Mouse (Mus musculus) left cerebral cortex, adult 2 months (tissue): ENCODE measurements around the gene Tnnt3. TPM values are rescaled to one million over a fixed set of nuclear protein-coding genes. Genes with fewer than 3 reads are reported as not detected.

Experiments used
- DNase-seq, 2 experiments: peaks; one replicate each; pipeline ENCODE4 v3.0.0; 2021 to 2022; ENCODE audit warnings: low spot score in 2 of 2, mixed read lengths in 1 of 2; ENCODE audit errors: extremely low spot score in 1 of 2
- H3K27ac ChIP-seq: fragments of 200-600 bp; 2 replicates; pipeline ENCODE4 v1.8.1; 2022
- H3K4me3 ChIP-seq: fragments of 200-600 bp; 2 replicates; pipeline ENCODE4 v1.8.1; 2022
- CTCF ChIP-seq: fragments of 200-600 bp; IDR thresholded peaks from 2 replicates; pipeline ENCODE4 v1.8.1; 2022; ENCODE audit warnings: antibody characterized with exemption, mild to moderate bottlenecking, moderate library complexity
- intact Hi-C: fragments of 180-260 bp; cut with DNase I; formaldehyde crosslinking; loops from one replicate; pipeline ENCODE4 v1.15.1; 2025
- total RNA-seq, 2 experiments: library from RNA; stranded (reverse); gene quantifications; 2 replicates each; pipeline ENCODE4 v1.2.3; 2021

The Tnnt3 gene
- total RNA-seq, 2 experiments from 2014 or later = not detected

DNA sequence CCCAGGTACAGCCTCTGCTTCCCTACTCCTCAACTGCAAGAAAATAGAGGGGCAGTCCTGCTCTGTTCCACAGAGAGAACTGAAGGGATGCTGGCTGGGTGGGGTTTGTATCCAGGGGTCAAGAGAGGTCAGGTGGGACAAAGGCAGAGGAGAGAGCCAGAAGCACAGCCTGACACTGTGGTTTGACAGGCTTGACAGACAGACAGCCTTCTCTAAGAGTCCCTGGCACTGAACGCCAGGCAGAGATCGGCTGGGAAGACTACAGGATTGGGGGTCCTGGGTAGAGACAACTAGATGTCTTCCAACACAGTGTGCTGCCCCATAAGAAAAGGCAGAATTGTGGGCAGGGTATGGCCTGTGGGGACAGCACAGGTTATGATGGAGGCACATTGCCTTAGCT, 20.1 kb upstream of the Tnnt3 start:
- H3K27ac ChIP-seq = no peak overlapping the region
- DNase-seq = no peak
- no peak overlapping the region for H3K4me3 ChIP-seq
- TF ChIP-seq CTCF = no peak
- intact Hi-C loops = no loop called here

DNA sequence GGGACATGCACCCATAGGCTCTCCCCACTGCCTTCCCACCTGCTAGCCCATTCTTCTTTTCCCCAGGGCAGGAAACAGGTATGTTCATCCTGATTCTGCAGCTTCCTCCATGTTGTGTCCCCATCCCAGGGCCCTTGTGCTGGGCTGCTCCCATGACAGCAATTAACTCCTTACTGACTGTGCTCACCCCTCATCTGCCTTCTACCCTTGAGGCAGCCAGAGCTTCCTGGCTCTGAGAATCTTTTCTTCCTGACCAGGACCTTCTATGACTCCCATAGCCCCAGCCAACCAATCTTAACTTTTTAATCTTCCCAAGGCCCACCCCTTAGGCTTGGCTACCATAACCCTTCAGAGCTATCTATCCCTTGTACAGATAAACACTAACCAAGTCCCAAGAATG, 19.3 kb upstream of the Tnnt3 start:
- DNase-seq = no peak
- H3K4me3 ChIP-seq = no peak overlapping the region
- H3K27ac ChIP-seq = no peak overlapping the region
- intact Hi-C loops = no loop called here
- TF ChIP-seq CTCF = no peak

DNA sequence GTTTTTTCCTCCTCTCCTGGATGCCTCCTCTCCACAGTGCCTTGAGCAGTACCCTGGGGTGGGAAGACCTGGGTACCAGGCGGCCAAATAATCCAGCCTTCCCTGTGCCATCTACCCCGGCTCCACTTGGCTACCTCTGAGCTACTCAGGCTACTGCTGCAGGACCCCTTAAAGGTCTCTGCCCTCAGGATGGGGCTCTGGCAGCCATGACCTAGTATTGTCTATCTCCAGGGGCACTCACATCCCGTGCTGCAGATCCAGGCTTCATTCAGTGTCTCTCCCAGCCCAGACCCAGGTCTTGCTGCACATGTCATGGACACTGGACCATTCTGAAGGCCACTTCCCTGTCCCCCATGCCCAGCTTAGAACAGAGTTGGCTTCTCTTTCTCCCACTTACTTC, 18.8 kb upstream of the Tnnt3 start:
- TF ChIP-seq CTCF = no peak
- Histone ChIP-seq H3K27ac (no peak overlapping the region), H3K4me3 (no peak overlapping the region)
- intact Hi-C loops = no loop called here
- no peak for DNase-seq

DNA sequence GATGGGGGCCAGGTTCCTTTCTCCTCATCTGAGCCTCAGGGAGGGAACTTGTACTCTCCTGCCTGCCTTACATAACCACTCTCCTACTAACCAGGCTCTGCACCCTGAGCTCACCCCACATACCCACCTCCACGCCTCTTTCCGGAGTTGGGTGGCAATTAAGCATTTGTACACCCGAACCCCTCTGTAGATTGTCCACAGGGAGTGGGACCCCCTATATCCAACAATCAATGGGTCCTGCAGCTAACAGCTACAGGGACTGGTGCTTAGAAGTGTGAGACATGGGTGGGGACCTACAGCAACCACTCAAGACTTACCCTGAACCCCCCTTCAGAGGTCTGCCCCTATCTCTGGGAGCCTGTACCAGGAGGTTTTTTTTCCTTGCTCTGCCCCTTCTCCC, 18.0 kb upstream of the Tnnt3 start:
- Histone ChIP-seq H3K4me3 (no peak overlapping the region), H3K27ac (no peak overlapping the region)
- intact Hi-C loops = no loop called here
- no peak for DNase-seq
- TF ChIP-seq CTCF = no peak

DNA sequence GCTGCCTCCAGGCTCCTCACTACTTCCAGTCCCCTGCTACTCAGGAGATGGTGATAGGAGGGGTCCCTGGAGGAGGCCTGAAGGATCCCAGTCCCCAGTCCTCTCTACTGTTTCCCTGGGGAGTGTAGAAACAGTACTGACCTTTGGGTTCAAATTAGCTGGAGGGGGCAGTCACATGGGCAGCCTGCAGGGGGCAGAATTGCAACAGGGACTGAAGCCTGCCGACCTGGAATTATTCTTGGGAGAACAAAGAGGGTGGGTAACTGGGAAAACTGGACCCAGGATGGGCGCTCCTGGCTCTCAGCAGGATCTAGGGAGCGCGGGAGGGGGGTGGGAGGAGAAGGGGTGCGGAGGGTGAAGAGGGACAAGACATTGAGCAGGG, 17.5 kb upstream of the Tnnt3 start:
- DNase-seq = peak in 1 of 2 experiments; percentile 38
- Histone ChIP-seq H3K4me3 (peak overlapping the region; percentile 26), H3K27ac (no peak overlapping the region)
- peak; percentile 62 for TF ChIP-seq CTCF
- intact Hi-C loops = no loop called here

DNA sequence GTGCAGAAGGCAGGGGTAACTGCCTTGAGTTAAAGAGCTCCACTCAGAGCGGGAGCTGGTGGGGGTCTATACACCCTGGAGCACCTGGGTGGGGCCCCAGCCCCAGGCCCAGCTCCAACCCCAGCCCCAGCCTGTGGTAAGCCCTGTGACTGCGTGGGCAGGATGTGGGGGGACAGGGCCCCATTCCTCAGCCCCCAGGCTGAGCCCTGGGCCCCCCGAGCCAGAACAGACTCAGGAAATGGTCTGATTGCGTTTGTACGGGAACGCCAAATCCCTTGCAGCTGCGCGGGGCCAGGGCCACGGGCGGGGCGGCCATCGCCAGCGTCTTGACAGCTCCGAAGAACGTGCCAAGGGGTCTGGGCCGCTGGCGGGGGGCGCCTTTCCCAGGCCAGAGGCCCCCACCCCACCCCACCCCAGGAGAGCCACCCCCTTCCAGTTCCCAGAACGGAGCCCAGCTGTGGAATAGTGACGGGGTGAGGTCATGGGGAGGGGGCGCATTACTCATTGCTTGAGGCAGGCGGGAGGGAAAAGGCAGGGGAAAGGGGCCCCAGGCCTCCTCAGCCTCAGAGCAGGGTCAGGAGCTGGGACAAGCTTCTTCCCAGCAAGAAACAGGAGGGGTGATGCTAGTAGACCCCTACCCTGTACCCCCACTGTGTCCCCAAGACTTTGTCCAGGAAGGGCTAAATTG, 16.9 kb upstream of the Tnnt3 start:
- intact Hi-C loops = no loop called here
- peak overlapping the region; percentile 7; the same call in 1 of the 2 replicates for H3K27ac ChIP-seq
- no peak for TF ChIP-seq CTCF
- DNase-seq = no peak
- peak overlapping the region; percentile 26 for H3K4me3 ChIP-seq

DNA sequence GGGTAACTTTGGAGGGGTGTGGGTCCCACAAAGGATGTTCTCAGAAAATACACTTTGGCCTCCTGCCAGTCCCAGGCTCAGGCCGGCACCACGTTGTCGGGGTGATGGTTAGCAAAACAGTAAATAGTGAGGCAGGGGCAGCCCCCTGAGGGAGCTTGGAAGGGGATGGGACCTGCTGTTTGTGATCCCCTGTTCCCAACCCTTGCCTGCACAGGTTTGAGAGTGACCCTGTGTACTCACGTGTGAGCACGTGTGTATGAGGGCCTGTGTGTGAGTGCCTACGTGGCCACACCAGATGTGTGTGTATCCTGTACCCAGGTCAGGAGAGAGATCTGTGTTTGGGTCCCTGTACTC, 16.4 kb upstream of the Tnnt3 start:
- H3K27ac ChIP-seq = no peak overlapping the region
- TF ChIP-seq CTCF = no peak
- DNase-seq = no peak
- intact Hi-C loops = no loop called here
- H3K4me3 ChIP-seq = no peak overlapping the region

DNA sequence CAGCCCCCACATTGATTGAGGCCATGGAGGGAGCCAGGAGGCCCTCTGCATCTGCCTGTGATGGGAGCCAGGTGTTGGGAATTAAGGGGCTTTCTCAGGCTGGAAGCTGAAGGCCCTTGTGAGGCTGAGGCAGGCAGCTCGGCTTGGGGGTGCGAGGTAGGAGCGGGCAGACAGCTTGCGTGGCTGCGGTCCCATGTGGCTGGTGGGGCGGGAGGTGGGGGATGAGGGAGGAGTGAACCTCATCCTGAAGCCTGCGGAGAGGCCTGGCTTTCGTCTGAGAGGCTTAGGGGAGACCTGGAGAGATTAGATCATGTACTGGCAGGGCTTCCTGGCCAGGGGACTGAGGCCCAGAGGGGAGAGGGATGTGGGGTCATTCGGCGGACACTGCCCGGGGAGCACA, 15.5 kb upstream of the Tnnt3 start:
- no peak for DNase-seq
- intact Hi-C loops = no loop called here
- no peak overlapping the region for H3K4me3 ChIP-seq
- no peak overlapping the region for H3K27ac ChIP-seq
- TF ChIP-seq CTCF = no peak

DNA sequence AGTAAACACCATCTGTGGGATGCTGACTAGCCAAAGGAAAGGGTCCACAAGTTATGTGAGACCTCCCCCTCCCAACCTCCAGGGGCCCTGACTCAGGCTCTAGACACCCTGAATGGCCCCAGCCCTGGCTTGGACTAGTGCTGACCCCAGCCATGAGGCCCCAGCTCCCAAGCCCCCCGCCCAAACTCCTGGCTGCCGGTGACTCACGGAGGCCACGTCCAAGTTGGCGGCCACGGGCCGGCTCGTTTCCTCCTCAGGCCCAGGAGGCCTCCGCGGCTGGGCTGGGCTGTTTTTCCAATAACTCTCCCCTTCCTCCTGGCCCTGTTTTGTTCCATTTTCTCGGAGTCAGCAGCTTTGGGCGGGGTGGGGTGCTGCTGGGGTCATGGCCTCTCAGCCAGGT, 13.9 kb upstream of the Tnnt3 start:
- no peak overlapping the region for H3K27ac ChIP-seq
- no peak for DNase-seq
- TF ChIP-seq CTCF = no peak
- intact Hi-C loops = no loop called here
- no peak overlapping the region for H3K4me3 ChIP-seq

DNA sequence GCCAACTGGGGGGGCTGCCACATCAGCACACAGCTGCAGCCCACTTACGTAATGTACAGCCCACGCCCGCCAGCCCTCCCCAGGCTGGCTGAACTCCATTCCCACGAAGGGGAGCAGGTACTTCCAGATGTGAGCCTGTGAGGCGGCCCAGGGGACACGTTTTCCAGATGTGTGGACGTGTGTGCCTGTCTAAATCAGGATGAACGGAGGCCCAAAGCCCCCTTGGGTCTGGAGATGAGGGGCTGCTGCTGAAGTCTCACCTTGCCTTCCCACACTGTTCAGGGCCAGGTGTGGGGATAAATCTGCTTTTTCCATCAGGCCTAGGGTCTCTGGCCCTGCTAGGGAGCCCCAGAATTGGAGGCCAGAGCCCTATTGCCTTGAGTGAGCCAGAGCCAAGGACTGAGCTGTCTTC, 11.9 kb upstream of the Tnnt3 start:
- TF ChIP-seq CTCF = no peak
- Histone ChIP-seq H3K27ac (no peak overlapping the region), H3K4me3 (no peak overlapping the region)
- no peak for DNase-seq
- intact Hi-C loops = loop anchor here (1.0 to 2.0 kb wide), 2 partner anchors 94 to 188 kb away; no protein-coding TSS in a partner anchor

DNA sequence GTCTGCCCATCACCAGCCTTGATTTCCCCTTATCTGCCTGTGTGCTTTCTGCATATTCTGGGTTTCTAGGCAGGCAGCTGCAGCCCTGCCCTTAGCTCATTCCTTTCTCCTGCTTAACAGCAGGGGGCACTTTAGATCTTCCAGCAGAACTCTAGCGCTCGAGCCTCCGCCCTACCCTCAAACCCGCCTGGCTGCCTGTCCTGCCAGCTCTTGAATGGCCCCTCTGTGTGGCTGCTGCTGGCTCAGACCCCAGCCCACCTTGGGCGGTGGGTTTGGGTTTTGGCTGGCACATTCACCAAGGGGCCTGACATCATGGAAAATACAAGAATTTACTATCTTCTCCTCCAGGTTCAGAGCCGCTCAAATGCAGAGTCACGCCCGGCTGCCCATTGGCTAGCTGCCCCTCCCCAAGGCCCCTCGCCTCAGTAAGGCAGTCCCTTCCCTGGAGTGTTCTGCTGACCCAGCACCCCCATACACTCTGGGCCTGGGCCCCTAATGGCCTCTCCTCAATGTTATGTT, 11.2 kb upstream of the Tnnt3 start:
- intact Hi-C loops = loop anchor here (1.0 to 2.0 kb wide), 2 partner anchors 93 to 187 kb away; no protein-coding TSS in a partner anchor
- no peak overlapping the region for H3K27ac ChIP-seq
- TF ChIP-seq CTCF = peak; percentile 59
- DNase-seq = peak in 1 of 2 experiments; percentile 24
- no peak overlapping the region for H3K4me3 ChIP-seq

DNA sequence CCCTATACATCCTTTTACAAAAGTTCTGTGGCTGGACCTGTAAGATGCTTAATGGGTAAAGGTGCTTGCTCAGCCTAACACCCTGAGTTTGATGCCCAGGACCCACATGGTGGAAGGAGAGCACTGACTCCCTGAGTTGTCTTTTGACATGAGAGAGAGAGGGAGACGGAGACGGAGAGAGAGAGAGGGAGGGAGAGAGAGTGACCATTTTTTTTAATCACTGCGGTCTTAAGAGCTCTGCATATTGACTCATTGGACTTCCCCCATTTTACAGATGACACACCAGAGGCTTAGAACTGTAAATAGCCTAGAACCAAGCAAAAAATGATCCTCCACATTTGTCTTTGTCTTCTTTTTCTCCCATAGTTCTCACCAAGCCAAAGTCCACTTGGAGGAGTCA, 10.6 kb upstream of the Tnnt3 start:
- intact Hi-C loops = no loop called here
- no peak for TF ChIP-seq CTCF
- DNase-seq = no peak
- no peak overlapping the region for H3K4me3 ChIP-seq
- H3K27ac ChIP-seq = no peak overlapping the region

DNA sequence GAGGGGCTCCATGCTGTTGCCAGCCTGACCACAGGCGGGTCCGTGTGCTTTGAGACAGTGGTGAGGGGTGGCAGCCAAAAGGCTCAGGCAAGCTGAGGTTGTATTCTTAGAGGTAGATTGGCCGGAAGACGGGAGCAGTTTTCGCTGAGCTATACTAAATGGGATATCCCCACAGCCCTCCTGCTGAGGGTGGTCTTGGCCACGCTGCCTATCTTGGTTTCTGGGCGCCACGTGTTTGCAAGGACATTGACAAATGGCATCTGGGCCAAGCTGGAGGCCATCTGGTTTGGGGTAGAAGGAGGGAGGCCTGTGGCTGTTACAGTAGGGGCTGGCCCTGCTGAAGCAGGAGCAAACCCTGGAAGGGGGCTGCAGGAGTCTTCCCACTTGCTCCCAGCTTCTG, 5.1 kb upstream of the Tnnt3 start:
- no peak for DNase-seq
- TF ChIP-seq CTCF = no peak
- intact Hi-C loops = no loop called here
- Histone ChIP-seq H3K4me3 (no peak overlapping the region), H3K27ac (no peak overlapping the region)
